Mouse (Mus musculus): Measurements from ENCODE around the gene Akirin2. TPM values are rescaled to one million over a fixed set of nuclear protein-coding genes. Genes with fewer than 3 reads are reported as not detected.
"Not testable (repeated sequence)": the region's sequence is repeated elsewhere in the genome, so short reads cannot be mapped to it uniquely, and the experiment has no call there.

Gene Akirin2
- 10 to 100 TPM; 61.0 to 62.8 TPM for total RNA-seq (2021)

- intact Hi-C loops (cut with DNase I): loop anchor here (5.0 to 10.0 kb wide), 4 partner anchors 62 to 674 kb away; partner anchors contain the start of genes C9orf72, Orc3, Rars2 and Smim8
These were observed at the start of gene Akirin2 for GRCm38 (mm10) chr4:34550748-34551097. TSS of gene Akirin2 (plus strand) at chr4:34550937.

GRCm38 (mm10) chr4:34510305-34510704 lies 40.4 kb upstream of the Akirin2 start:
- intact Hi-C loops (cut with DNase I): no loop called here
- no peak for DNase-seq

More at GRCm38 (mm10) chr4:34550748-34551097, at the start of gene Akirin2:
- no peak for DNase-seq

DNA sequence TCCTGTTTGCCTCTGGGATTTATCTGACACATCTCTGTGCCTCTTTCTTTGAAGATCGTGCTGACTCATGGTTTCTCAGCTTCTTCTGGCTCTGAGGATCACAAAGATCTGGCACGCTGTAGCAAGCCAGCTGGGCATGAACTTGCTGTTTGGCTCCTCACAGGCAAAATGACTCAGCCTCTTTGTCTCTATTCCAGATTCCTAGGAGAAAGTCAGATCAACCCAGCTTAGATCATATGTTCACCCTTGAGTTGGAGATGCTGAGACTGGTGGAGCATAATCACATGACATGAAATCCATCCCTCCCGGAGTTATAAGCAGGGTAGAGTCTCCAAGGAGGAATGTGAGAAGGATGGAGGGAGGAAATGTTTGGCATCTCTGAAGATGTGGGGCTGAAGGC lies 27.9 kb upstream of the Akirin2 start:
- peak; percentile 4 to 14 for DNase-seq

GRCm38 (mm10) chr4:34523586-34523985 lies 27.2 kb upstream of the Akirin2 start:
- intact Hi-C loops (cut with DNase I): no loop called here
- no peak for DNase-seq

More for the DNA sequence above, 27.9 kb upstream of the Akirin2 start:
- intact Hi-C loops (cut with DNase I): no loop called here

GRCm38 (mm10) chr4:34526771-34527170 lies 24.0 kb upstream of the Akirin2 start:
- intact Hi-C loops (cut with DNase I): no loop called here
- DNase-seq: no peak

- intact Hi-C loops (cut with DNase I): no loop called here
- no peak for DNase-seq
These were observed 22.2 kb upstream of the Akirin2 start for GRCm38 (mm10) chr4:34528430-34529100.

DNA sequence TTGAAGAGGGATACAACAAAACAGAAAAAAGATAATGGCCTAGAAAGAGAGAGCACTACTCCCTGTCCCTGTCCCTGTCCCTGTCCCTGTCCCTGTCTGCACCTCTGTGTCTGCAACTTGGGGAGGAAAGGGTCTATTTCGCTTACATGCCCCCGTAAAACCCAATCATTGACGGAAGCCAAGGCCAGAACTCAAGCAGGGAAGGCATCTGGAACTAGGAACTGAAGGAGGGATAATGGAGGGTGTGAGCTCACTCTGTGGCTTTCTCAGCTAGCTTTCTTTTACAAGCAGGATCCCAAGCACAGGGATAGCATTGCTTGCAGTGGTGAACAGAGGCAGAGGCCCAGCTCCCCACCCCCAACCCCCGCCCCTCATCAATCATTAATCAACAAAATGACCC lies 21.4 kb upstream of the Akirin2 start:
- DNase-seq: no peak
- intact Hi-C loops (cut with DNase I): no loop called here

- no peak for DNase-seq
- intact Hi-C loops (cut with DNase I): no loop called here
These were observed 20.8 kb upstream of the Akirin2 start for GRCm38 (mm10) chr4:34529941-34530340.

GRCm38 (mm10) chr4:34549981-34550747 lies 573 bp upstream of the Akirin2 start:
- intact Hi-C loops (cut with DNase I): loop anchor here (5.0 to 10.0 kb wide), 4 partner anchors 62 to 675 kb away; partner anchors contain the start of genes C9orf72, Orc3, Rars2 and Smim8
- peak; percentile 96 for DNase-seq

GRCm38 (mm10) chr4:34551098-34551809 lies 517 bp downstream of the Akirin2 start:
- DNase-seq: peak; percentile 38 to 49
- intact Hi-C loops (cut with DNase I): loop anchor here (5.0 to 10.0 kb wide), 4 partner anchors 61 to 674 kb away; partner anchors contain the start of genes C9orf72, Orc3, Rars2 and Smim8

DNA sequence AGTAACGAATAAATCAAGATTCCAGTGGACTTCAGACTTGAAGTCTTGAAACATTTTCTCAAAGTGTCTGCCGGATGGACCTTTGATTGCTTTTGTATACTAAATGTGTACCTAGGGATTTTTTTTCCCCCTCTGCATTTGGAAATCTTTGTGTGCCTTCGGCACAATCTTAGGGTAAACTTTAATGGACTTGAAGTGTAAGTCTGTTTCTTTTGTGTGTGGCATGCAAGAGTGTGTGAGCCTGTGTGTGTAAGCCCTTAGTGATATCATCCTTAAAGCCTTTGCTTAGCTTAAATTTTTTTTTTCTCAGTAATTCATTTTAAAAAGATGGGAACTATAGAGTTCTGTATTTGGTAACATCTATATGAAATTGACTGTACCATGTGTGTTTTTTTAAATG lies 1.2 kb downstream of the Akirin2 start:
- intact Hi-C loops (cut with DNase I): loop anchor here (5.0 to 10.0 kb wide), 4 partner anchors 60 to 673 kb away; partner anchors contain the start of genes C9orf72, Orc3, Rars2 and Smim8
- no peak for DNase-seq

DNA sequence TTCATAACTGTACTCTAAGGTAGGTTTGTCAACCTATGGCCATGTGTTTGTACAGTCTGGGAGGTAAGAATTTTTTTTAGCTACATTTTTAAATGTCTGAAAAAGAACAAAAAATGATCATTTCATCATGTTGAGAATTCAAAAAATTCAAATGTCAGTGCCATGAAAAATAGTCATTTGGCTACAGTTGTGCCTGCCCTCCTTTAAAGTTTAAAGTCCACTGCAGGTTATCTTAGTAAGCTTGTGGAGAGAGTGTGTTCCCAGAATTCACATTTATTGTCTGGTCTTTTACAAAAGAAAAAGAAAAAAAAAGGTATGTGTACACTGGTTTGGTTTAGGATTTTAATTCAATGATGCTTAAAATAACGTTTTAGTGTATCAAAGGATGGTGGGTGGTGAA lies 3.9 kb downstream of the Akirin2 start:
- intact Hi-C loops (cut with DNase I): loop anchor here (5.0 to 10.0 kb wide), 4 partner anchors 58 to 670 kb away; partner anchors contain the start of genes C9orf72, Orc3, Rars2 and Smim8
- DNase-seq: no peak

GRCm38 (mm10) chr4:34555604-34556003 lies 4.9 kb downstream of the Akirin2 start:
- peak in 1 of 2 experiments; percentile 17 for DNase-seq
- intact Hi-C loops (cut with DNase I): loop anchor here (10.0 kb wide), 2 partner anchors 219 to 669 kb away; partner anchors contain the start of genes C9orf72 and Smim8

GRCm38 (mm10) chr4:34556183-34556582 lies 5.4 kb downstream of the Akirin2 start:
- intact Hi-C loops (cut with DNase I): loop anchor here (10.0 kb wide), 2 partner anchors 219 to 669 kb away; partner anchors contain the start of genes C9orf72 and Smim8

DNA sequence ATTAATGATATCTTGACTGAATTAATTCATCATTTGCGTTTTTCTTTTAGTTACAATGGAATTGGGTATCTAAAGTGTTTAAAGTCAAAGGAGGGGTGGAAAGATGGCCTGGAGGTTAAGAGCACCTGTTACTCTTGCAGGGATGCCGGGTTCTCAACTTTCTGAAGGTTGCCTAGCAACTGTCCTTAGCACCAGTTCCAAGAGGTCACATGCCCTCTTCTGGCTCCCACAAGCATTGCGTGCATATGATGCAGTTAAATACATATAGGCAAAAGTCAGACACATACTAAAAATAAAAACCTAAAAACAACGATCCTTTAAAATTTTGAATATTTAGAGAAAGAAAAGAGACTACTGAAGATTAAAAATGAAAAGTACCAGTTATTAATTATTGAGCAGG lies 10.2 kb downstream of the Akirin2 start:
- intact Hi-C loops (cut with DNase I): no loop called here
- DNase-seq: peak in 1 of 2 experiments; percentile 26

More at GRCm38 (mm10) chr4:34556183-34556582, 5.4 kb downstream of the Akirin2 start:
- no peak for DNase-seq

- no peak for DNase-seq
These were observed 15.5 kb downstream of the Akirin2 start for GRCm38 (mm10) chr4:34566226-34566625.

GRCm38 (mm10) chr4:34572876-34573275 lies 22.1 kb downstream of the Akirin2 start:
- DNase-seq: no peak
- intact Hi-C loops (cut with DNase I): no loop called here

More at GRCm38 (mm10) chr4:34566226-34566625, 15.5 kb downstream of the Akirin2 start:
- intact Hi-C loops (cut with DNase I): no loop called here

GRCm38 (mm10) chr4:34577028-34577427 lies 26.3 kb downstream of the Akirin2 start:
- no peak for DNase-seq
- intact Hi-C loops (cut with DNase I): no loop called here

- DNase-seq: no peak
These were observed 28.5 kb downstream of the Akirin2 start for GRCm38 (mm10) chr4:34579215-34579614.

DNA sequence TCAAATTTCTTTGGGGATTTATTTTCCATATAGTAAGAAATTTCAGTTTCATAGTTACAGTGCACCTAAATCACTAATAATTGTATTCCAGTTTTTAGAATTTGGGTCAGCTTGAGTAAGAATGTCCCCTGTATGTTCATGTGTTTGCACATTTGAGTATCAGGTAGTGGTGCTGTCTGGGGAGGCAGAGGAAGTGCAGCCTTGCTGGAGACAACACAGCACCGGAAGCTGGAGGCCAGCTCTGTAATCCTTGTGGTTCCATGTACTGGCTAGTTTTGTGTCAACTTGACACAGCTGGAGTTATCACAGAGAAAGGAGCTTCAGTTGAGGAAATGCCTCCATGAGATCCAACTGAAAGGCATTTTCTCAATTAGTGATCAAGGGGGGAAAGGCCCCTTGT lies 30.8 kb downstream of the Akirin2 start:
- DNase-seq; intact Hi-C loops (cut with DNase I): not testable (repeated sequence)

More at GRCm38 (mm10) chr4:34579215-34579614, 28.5 kb downstream of the Akirin2 start:
- intact Hi-C loops (cut with DNase I): no loop called here
